Comparison of ENCODE assay signal across 22 mouse cellular contexts in the genomic region with DNA sequence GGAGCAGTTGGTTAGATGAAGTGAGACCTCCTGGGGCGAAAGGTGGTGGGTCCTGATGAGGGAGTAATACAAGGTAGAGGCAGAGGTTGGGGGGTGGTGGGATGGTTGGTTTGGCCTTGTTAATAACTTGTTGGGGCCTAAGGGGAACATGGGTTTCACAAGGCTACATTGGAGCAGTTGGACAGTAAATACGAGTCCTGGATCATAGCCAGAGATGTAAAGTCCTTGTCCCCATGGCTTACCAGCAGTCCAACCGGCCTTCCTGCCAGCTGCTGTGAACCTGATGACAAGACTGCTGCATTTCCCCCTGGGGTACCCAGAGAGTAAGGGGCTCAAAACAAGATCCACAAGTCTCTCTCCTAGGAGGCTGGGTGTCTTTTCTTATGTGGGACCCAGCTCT.
"Had no signal": no experiment of that assay in that cellular context is flagged by ENCODE, and none has a peak within 500 bp of the region (broad histone marks: within the 10 kb centered on the region; RNA-seq: fewer than 3 reads in every experiment).

No protein-coding gene starts in this region.

- H3K27me3 ChIP-seq: heart, embryonic 15.5 days; hindbrain, embryonic 12.5 days; kidney, embryonic 15.5 days; limb, embryonic 13.5 days; limb, embryonic 15.5 days had no signal

- H3K36me3 ChIP-seq: heart, embryonic 13.5 days; heart, embryonic 15.5 days; hindbrain, embryonic 10.5 days; hindbrain, embryonic 12.5 days; kidney, embryonic 15.5 days; limb, embryonic 13.5 days; limb, embryonic 15.5 days had no signal

- H3K9me3 ChIP-seq: heart, embryonic 13.5 days; heart, embryonic 15.5 days; hindbrain, embryonic 10.5 days; hindbrain, embryonic 12.5 days; kidney, embryonic 15.5 days; limb, embryonic 13.5 days; limb, embryonic 15.5 days had no signal

- H3K9ac ChIP-seq: heart, embryonic 13.5 days; heart, embryonic 15.5 days; hindbrain, embryonic 12.5 days; hindbrain, embryonic 14.5 days; kidney, embryonic 15.5 days; limb, embryonic 13.5 days; limb, embryonic 15.5 days had no signal

- H3K4me1 ChIP-seq: heart, embryonic 13.5 days; heart, embryonic 15.5 days; hindbrain, embryonic 12.5 days; limb, embryonic 13.5 days; limb, embryonic 15.5 days had no signal

- H3K4me3 ChIP-seq: gastrocnemius, adult 2 months; heart, adult 2 months; heart, embryonic 13.5 days; heart, embryonic 15.5 days; hindbrain, embryonic 10.5 days; hindbrain, embryonic 12.5 days; kidney, embryonic 15.5 days; limb, embryonic 13.5 days; limb, embryonic 15.5 days had no signal

- ATAC-seq: hindbrain, embryonic 16.5 days; inflammation-experienced regulatory T-cells, adult 6 months; intestine, embryonic 16.5 days had no signal

- H3K27ac ChIP-seq: gastrocnemius, adult 2 months; heart, adult 2 months; heart, embryonic 13.5 days; heart, embryonic 15.5 days; hindbrain, embryonic 12.5 days; hindbrain, embryonic 14.5 days; kidney, embryonic 15.5 days; kidney, postnatal 0 days; limb, embryonic 13.5 days; limb, embryonic 15.5 days had no signal

- H3K4me2 ChIP-seq: heart, embryonic 11.5 days; heart, embryonic 13.5 days; heart, embryonic 15.5 days; hindbrain, embryonic 12.5 days; hindbrain, embryonic 14.5 days; kidney, embryonic 15.5 days; limb, embryonic 13.5 days; limb, embryonic 15.5 days had no signal

- DNase-seq: gastrocnemius, adult 2 months; gastrocnemius, postnatal 10 days; gastrocnemius, postnatal 25 days; heart, adult 2 months; heart, postnatal 4 days; layer of hippocampus, adult 9-11 months; layer of hippocampus, postnatal 36 days; left cerebral cortex, postnatal 4 days; lung, adult 18-20 months had no signal
